ENCODE assay signal across 21 mouse cellular contexts in genomic region chr1:190286481-190287145, GRCm38 (mm10).
"Had no signal": no experiment of that assay in that cellular context is flagged by ENCODE, and none has a peak within 500 bp of the region (broad histone marks: within the 10 kb centered on the region; RNA-seq: fewer than 3 reads in every experiment).

No protein-coding gene starts in this region.

- H3K9ac ChIP-seq: heart, embryonic 12.5 days; hindbrain, embryonic 13.5 days; hindbrain, embryonic 15.5 days; limb, embryonic 13.5 days; limb, embryonic 15.5 days; liver, embryonic 12.5 days; liver, embryonic 14.5 days had no signal

- H3K27ac ChIP-seq: heart, embryonic 10.5 days; hindbrain, embryonic 13.5 days; hindbrain, embryonic 15.5 days; hindbrain, postnatal 0 days; layer of hippocampus, adult 2 months; limb, embryonic 13.5 days; limb, embryonic 15.5 days; liver, embryonic 12.5 days; liver, embryonic 14.5 days had no signal

- H3K27me3 ChIP-seq: hindbrain, embryonic 13.5 days; hindbrain, embryonic 15.5 days; liver, embryonic 12.5 days had no signal

- H3K9me3 ChIP-seq: heart, embryonic 10.5 days; heart, embryonic 12.5 days; hindbrain, embryonic 13.5 days; hindbrain, embryonic 15.5 days; limb, embryonic 13.5 days; limb, embryonic 15.5 days; liver, embryonic 12.5 days had no signal

- DNase-seq: gastrocnemius, postnatal 14 days; heart, adult 18-20 months; heart, postnatal 10 days; kidney, adult 11 months; kidney, adult 2 months; kidney, adult 9 months; kidney, postnatal 10 days; kidney, postnatal 36 days; layer of hippocampus, postnatal 36 days; left cerebral cortex, postnatal 4 days had no signal

- H3K4me1 ChIP-seq: limb, embryonic 15.5 days; liver, embryonic 12.5 days had no signal

- H3K4me3 ChIP-seq: heart, embryonic 10.5 days; heart, embryonic 12.5 days; hindbrain, embryonic 13.5 days; hindbrain, embryonic 15.5 days; layer of hippocampus, adult 2 months; limb, embryonic 13.5 days; limb, embryonic 15.5 days; liver, embryonic 12.5 days had no signal

- H3K36me3 ChIP-seq: heart, embryonic 10.5 days; heart, embryonic 12.5 days; hindbrain, embryonic 13.5 days; hindbrain, embryonic 15.5 days; limb, embryonic 13.5 days; limb, embryonic 15.5 days; liver, embryonic 12.5 days had no signal

- ATAC-seq: hindbrain, postnatal 0 days; intestine, embryonic 16.5 days; liver, embryonic 12.5 days had no signal

- H3K4me2 ChIP-seq: heart, embryonic 12.5 days; hindbrain, embryonic 13.5 days; hindbrain, embryonic 15.5 days; limb, embryonic 13.5 days; limb, embryonic 15.5 days; liver, embryonic 12.5 days had no signal
